Mouse (Mus musculus) heart, postnatal 0 days (tissue): ENCODE data around the gene Nfix. TPM values are rescaled to one million over a fixed set of nuclear protein-coding genes. Genes with fewer than 3 reads are reported as not detected.

Source experiments
- ATAC-seq: fragments of 200-750 bp; cut with Nextera tagmentation; 2 replicates; pipeline ENCODE4 v1.8.0; 2017; ENCODE audit warnings: low read depth, moderate number of reproducible peaks, moderate library complexity; ENCODE audit not compliant: insufficient read depth
- DNase-seq: peaks from one replicate; pipeline ENCODE4 v3.0.0-alpha.2; 2016; ENCODE audit warnings: low spot score
- H3K27ac ChIP-seq: fragments of 300-500 bp; sonication (generic); 2 replicates; pipeline ENCODE4 v1.5.1; 2014; ENCODE audit warnings: low read depth, mild to moderate bottlenecking
- H3K27me3 ChIP-seq: fragments of 300-500 bp; sonication (generic); 2 replicates; pipeline ENCODE4 v1.6.1; 2014; ENCODE audit warnings: low read length, mixed read lengths; ENCODE audit not compliant: control insufficient read depth, insufficient read depth
- H3K36me3 ChIP-seq: fragments of 300-500 bp; sonication (generic); replicated peaks from 2 replicates; pipeline ENCODE4 v1.6.1; 2014; ENCODE audit warnings: low read length, mixed read lengths; ENCODE audit not compliant: control insufficient read depth, insufficient read depth
- H3K4me1 ChIP-seq: fragments of 300-500 bp; sonication (generic); 2 replicates; pipeline ENCODE4 v1.6.1; 2014; ENCODE audit warnings: antibody characterized with exemption; ENCODE audit not compliant: control insufficient read depth, insufficient read depth
- H3K4me2 ChIP-seq: fragments of 300-500 bp; sonication (generic); 2 replicates; pipeline ENCODE4 v1.6.1; 2014; ENCODE audit warnings: low read depth, mild to moderate bottlenecking, low read length, moderate library complexity
- H3K4me3 ChIP-seq: fragments of 300-500 bp; sonication (generic); 2 replicates; pipeline ENCODE4 v1.5.1; 2014; ENCODE audit warnings: low read depth, low read length
- H3K9ac ChIP-seq: fragments of 300-500 bp; sonication (generic); replicated peaks from 2 replicates; pipeline ENCODE4 v1.6.1; 2014; ENCODE audit warnings: low read depth, low read length, mixed read lengths
- H3K9me3 ChIP-seq: fragments of 300-500 bp; sonication (generic); replicated peaks from 2 replicates; pipeline ENCODE4 v1.6.1; 2016; ENCODE audit warnings: low read length; ENCODE audit not compliant: control insufficient read depth
- CTCF ChIP-seq: IDR thresholded peaks from 2 replicates; pipeline ENCODE4 v1.5.1; 2016; ENCODE audit warnings: antibody characterized with exemption, control low read depth, low read depth
- EP300 ChIP-seq: IDR thresholded peaks from 2 replicates; pipeline ENCODE4 v1.6.1; 2016; ENCODE audit warnings: antibody characterized with exemption, low read depth
- WGBS: fragments of 180-500 bp; shearing (Covaris S2); extraction: QIAGEN DNeasy Blood & Tissue Kit; methylation state at CpG from one replicate; pipeline ENCODE4 v1.1.7; 2014; 5-methylcytosine and 5-hydroxymethylcytosine counted together
- polyA plus RNA-seq: library from polyadenylated mRNA; unstranded; fragments of >200 nt; fragmentation: Nextera tagmentation; extraction: Ambion mirVana; gene quantifications from 2 replicates; pipeline ENCODE4 v1.2.1, GENCODE M21; 2015
- total RNA-seq: library from RNA; depleted of rRNA; stranded (reverse); fragments of >200 nt; gene quantifications from 2 replicates; pipeline ENCODE4 v1.2.3, GENCODE M21; 2014; ENCODE audit warnings: low replicate concordance

Gene Nfix
- total and polyA plus RNA-seq, 2 experiments from 2014 or later: 18.2 to 41.9 TPM

GRCm38 (mm10) chr8:84752734-84753582 lies 47.2 kb downstream of the Nfix start:
- H3K27ac ChIP-seq: no peak overlapping the region
- TF ChIP-seq EP300 (no peak), CTCF (no peak)
- 0 out of 2 replicates have a peak, but pooled peaks have one; percentile 24 for ATAC-seq
- no peak for DNase-seq
- H3K36me3 ChIP-seq: peaks cover 9% of the 10 kb centered on the region; the same call in 1 of the 2 replicates
- 76% methylated on average over 6 of the region's 6 CpGs for WGBS
- H3K27me3 ChIP-seq: no peaks in the 10 kb centered on the region
- H3K9ac ChIP-seq: no peak overlapping the region
- H3K4me1 ChIP-seq: 0 out of 2 replicates have a peak, but pooled peaks cover 9% of the 10 kb centered on the region
- H3K4me2 ChIP-seq: no peak overlapping the region
- no peak overlapping the region for H3K4me3 ChIP-seq
- no peaks in the 10 kb centered on the region for H3K9me3 ChIP-seq

DNA sequence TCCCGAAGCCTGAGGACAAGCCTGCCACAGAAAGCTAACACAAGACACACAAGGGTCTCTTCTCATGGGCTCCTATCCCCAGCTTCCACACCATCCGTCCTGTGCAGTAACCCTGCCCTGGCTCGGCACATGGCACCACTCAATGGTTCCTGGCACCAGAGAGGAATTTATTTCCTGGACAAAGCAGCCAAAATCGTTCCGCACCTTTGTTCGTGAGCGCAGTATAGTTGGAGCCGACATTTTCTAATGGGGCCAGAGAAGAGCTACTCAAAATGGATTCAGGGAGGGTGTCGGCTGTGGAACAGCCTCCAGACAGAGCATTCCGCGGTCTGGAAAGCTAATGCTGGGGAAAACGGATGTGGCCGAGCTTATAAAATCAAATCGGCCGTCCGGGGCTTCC lies 50.6 kb downstream of the Nfix start:
- 77% methylated on average over 16 of the region's 16 CpGs for WGBS
- DNase-seq (no peak), ATAC-seq (no peak)
- Histone ChIP-seq H3K4me3 (no peak overlapping the region), H3K4me2 (no peak overlapping the region), H3K9ac (no peak overlapping the region), H3K9me3 (no peaks in the 10 kb centered on the region), H3K4me1 (peaks cover 20% of the 10 kb centered on the region), H3K27me3 (no peaks in the 10 kb centered on the region), H3K27ac (no peak overlapping the region), H3K36me3 (peaks cover 3% of the 10 kb centered on the region; the same call in 1 of the 2 replicates)
- TF ChIP-seq EP300 (no peak), CTCF (no peak)

- TF ChIP-seq EP300 (no peak), CTCF (no peak)
- Histone ChIP-seq H3K9ac (no peak overlapping the region), H3K4me2 (no peak overlapping the region), H3K4me1 (peaks cover 46% of the 10 kb centered on the region), H3K9me3 (no peaks in the 10 kb centered on the region), H3K36me3 (no peaks in the 10 kb centered on the region), H3K27me3 (no peaks in the 10 kb centered on the region), H3K27ac (peak overlapping the region; percentile 82; the same call in 1 of the 2 replicates), H3K4me3 (no peak overlapping the region)
- WGBS: 20% methylated on average over 16 of the region's 17 CpGs
- DNase-seq (no peak), ATAC-seq (no peak)
These were observed 54.9 kb downstream of the Nfix start for GRCm38 (mm10) chr8:84745032-84745925.

DNA sequence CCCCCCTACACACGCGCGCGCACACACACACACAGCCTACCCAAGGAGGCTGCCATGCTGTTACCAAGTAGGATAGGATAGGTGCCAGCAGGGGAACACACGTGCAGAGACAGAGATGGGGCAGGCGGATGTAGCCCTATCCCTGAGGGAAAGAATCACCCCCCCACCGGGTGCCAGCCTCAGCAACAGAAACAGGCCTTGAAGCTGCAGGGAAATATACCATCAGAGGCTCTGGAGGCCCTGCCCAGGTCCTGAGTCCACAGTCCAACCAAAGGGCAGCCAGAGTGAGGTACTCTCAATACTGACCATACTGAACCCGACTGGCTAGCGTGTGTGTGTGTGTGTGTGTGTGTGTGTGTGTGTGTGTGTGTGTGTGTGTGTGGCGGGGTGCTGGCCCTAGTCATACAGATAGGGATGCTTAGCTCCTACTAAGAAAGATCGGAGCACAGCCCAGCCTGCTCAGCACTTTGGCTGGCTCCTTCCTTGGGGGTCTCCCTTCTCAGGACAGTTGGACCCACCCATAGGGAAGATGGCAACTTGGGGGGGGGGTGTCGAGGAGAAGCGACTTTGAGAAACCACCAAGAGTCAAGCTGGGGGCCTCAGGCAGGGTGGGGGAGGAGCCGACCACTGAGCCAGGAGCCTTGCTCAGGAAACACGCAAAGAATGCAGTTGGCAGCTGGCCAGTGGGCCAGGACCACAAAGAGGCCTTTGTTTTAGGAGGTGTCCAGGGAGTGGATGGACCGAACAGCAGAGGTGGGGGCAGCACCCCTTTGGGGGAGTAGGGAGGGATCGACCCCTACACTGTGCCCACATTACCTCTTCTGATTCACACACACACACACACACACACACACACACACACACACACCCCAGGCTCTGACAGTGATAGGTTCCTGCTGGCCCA lies 56.4 kb downstream of the Nfix start:
- no peak overlapping the region for H3K4me3 ChIP-seq
- WGBS: 17% methylated on average over 17 of the region's 17 CpGs
- H3K9me3 ChIP-seq: no peaks in the 10 kb centered on the region
- no peak for TF ChIP-seq EP300
- no peak for TF ChIP-seq CTCF
- peak overlapping the region; percentile 43; the same call in 1 of the 2 replicates for H3K4me2 ChIP-seq
- H3K27me3 ChIP-seq: no peaks in the 10 kb centered on the region
- no peaks in the 10 kb centered on the region for H3K36me3 ChIP-seq
- H3K9ac ChIP-seq: no peak overlapping the region
- H3K4me1 ChIP-seq: peaks cover 52% of the 10 kb centered on the region
- peak overlapping the region; percentile 82 for H3K27ac ChIP-seq
- DNase-seq (peak; percentile 79), ATAC-seq (peak; percentile 69)
